Mouse (Mus musculus) testis, adult 2 months (tissue): ENCODE data around the gene Shisal2b.

Source experiments
- CTCF ChIP-seq: fragments of 200-500 bp; IDR thresholded peaks from 2 replicates; pipeline ENCODE4 v1.5.1; 2012; ENCODE audit warnings: low read depth, mild to moderate bottlenecking, inconsistent platforms, low read length, moderate library complexity; ENCODE audit not compliant: control insufficient read depth, insufficient read depth, insufficient replicate concordance
- POLR2A ChIP-seq: fragments of 200-500 bp; IDR thresholded peaks from 2 replicates; pipeline ENCODE4 v1.6.1; 2012; ENCODE audit warnings: low read depth, mild to moderate bottlenecking, inconsistent platforms, low read length, moderate library complexity; ENCODE audit not compliant: control insufficient read depth

GRCm38 (mm10) chr13:104878508-104878907 is 14.8 kb upstream of the Shisal2b start:
- no peak for TF ChIP-seq CTCF
- TF ChIP-seq POLR2A: no peak
